Mouse (Mus musculus) megakaryocyte, embryonic 14.5 days (primary cell): Measurements from ENCODE around the gene Edem1.

Experiments
- FLI1 ChIP-seq: IDR thresholded peaks from 2 replicates; pipeline ENCODE4 v1.6.1; 2012; ENCODE audit warnings: low read length, inconsistent platforms, mixed read lengths
- GATA1 ChIP-seq: IDR thresholded peaks from 3 replicates; pipeline ENCODE4 v1.6.1; 2012; ENCODE audit warnings: mixed read lengths, low read length, inconsistent platforms, borderline replicate concordance

DNA sequence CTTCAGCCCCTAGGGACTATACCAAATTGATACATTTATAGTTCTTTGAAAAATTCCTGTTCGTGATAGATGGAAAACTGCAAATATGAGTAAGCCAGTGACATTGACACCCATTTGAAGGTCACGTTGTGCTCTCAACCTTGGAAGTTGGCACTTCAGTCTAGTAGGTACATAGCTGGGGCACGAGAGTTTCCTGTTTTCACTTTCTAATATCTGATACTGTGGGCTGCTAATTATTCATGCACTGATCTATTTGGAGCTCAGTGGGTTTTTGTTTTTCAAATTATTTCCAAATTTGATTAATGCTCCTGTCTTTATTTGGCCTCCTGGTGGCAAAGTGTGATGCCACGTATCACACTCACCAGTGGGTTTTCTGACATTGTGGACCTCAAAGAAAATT is 74.8 kb downstream of the Edem1 start:
- TF ChIP-seq GATA1: no peak
- no peak for TF ChIP-seq FLI1
